Mouse (Mus musculus) natural killer cell, adult 2 months (primary cell): ENCODE data around the gene Slc4a1ap.
"Not testable (repeated sequence)": the region's sequence is repeated elsewhere in the genome, so short reads cannot be mapped to it uniquely, and the experiment has no call there.

Experiments used
- DNase-seq, 2 experiments: peaks; one replicate each; pipeline ENCODE4 v3.0.0; 2022; ENCODE audit warnings: low spot score in 2 of 2

The Slc4a1ap gene

GRCm38 (mm10) chr5:31566457-31566856, 39.7 kb downstream of the Slc4a1ap start:
- no peak for DNase-seq

GRCm38 (mm10) chr5:31567951-31568657, 41.3 kb downstream of the Slc4a1ap start:
- DNase-seq = no peak

- peak; percentile 22 to 35 for DNase-seq
Measured at GRCm38 (mm10) chr5:31571023-31571608, 44.3 kb downstream of the Slc4a1ap start.

GRCm38 (mm10) chr5:31573722-31574121, 46.9 kb downstream of the Slc4a1ap start:
- DNase-seq = no peak

- DNase-seq = peak; percentile 81 to 87
Measured at GRCm38 (mm10) chr5:31576539-31576975, 49.8 kb downstream of the Slc4a1ap start.

GRCm38 (mm10) chr5:31581263-31581662, 54.5 kb downstream of the Slc4a1ap start:
- DNase-seq = no peak

- DNase-seq = no peak
Measured at GRCm38 (mm10) chr5:31581932-31582331, 55.1 kb downstream of the Slc4a1ap start.

GRCm38 (mm10) chr5:31583261-31583660, 56.5 kb downstream of the Slc4a1ap start:
- DNase-seq = no peak

- DNase-seq = no peak
Measured at GRCm38 (mm10) chr5:31585526-31585925, 58.7 kb downstream of the Slc4a1ap start.

- no peak for DNase-seq
Measured at GRCm38 (mm10) chr5:31588016-31588415, 61.2 kb downstream of the Slc4a1ap start.

GRCm38 (mm10) chr5:31588672-31589071, 61.9 kb downstream of the Slc4a1ap start:
- not testable (repeated sequence) for DNase-seq

- DNase-seq = no peak
Measured at GRCm38 (mm10) chr5:31589711-31590319, 63.0 kb downstream of the Slc4a1ap start.

GRCm38 (mm10) chr5:31591122-31591521, 64.3 kb downstream of the Slc4a1ap start:
- DNase-seq = no peak

- DNase-seq = no peak
Measured at GRCm38 (mm10) chr5:31595868-31596267, 69.1 kb downstream of the Slc4a1ap start.

GRCm38 (mm10) chr5:31596481-31597429, 70.0 kb downstream of the Slc4a1ap start, which contains the start of gene Mrpl33:
Gene Mrpl33 (plus strand): TSS chr5:31596935.
- peak; percentile 76 to 77 for DNase-seq

GRCm38 (mm10) chr5:31597430-31597944, 70.7 kb downstream of the Slc4a1ap start:
- DNase-seq = no peak

GRCm38 (mm10) chr5:31598121-31598520, 71.3 kb downstream of the Slc4a1ap start:
- no peak for DNase-seq

GRCm38 (mm10) chr5:31598579-31598978, 71.8 kb downstream of the Slc4a1ap start:
- DNase-seq = peak in 1 of 2 experiments; percentile 31

- DNase-seq = no peak
Measured at GRCm38 (mm10) chr5:31599161-31599560, 72.4 kb downstream of the Slc4a1ap start.

- DNase-seq = no peak
Measured at GRCm38 (mm10) chr5:31601162-31601722, 74.4 kb downstream of the Slc4a1ap start.

GRCm38 (mm10) chr5:31602377-31602776, 75.6 kb downstream of the Slc4a1ap start:
- DNase-seq = peak; percentile 66 to 78
